Mouse (Mus musculus) thymus, adult 2 months (tissue): ENCODE measurements around the gene Rnf187.

Experiments
- CTCF ChIP-seq: fragments of 200-500 bp; IDR thresholded peaks from 2 replicates; pipeline ENCODE4 v1.5.1; 2012; ENCODE audit warnings: mild to moderate bottlenecking, control low read depth, low read length, moderate library complexity, borderline replicate concordance; ENCODE audit not compliant: control insufficient read depth, poor library complexity, insufficient read depth; ENCODE audit errors: extremely low read depth
- POLR2A ChIP-seq: fragments of 200-500 bp; IDR thresholded peaks from 2 replicates; pipeline ENCODE4 v1.6.1; 2012; ENCODE audit warnings: mild to moderate bottlenecking, low read length, control low read depth, moderate library complexity; ENCODE audit not compliant: control insufficient read depth, poor library complexity, insufficient read depth; ENCODE audit errors: extremely low read depth

GRCm38 (mm10) chr11:58914461-58915028, 24.2 kb downstream of the Rnf187 start:
- TF ChIP-seq CTCF, result peak; percentile 44; the same call in 1 of the 2 replicates
- no peak for TF ChIP-seq POLR2A
